Mouse (Mus musculus): ENCODE measurements around the gene Col10a1. TPM values are rescaled to one million over a fixed set of nuclear protein-coding genes. Genes with fewer than 3 reads are reported as not detected.
A peak's percentile ranks its signal among the peaks of the same experiment; 100 is the strongest.
"Not testable (repeated sequence)": the region's sequence is repeated elsewhere in the genome, so short reads cannot be mapped to it uniquely, and the experiment has no call there.

Gene Col10a1
- polyA plus RNA-seq (2016; fragmentation: Nextera tagmentation; extraction: Ambion mirVana), result 0.15 and 0.20 TPM in 2 replicates

DNA sequence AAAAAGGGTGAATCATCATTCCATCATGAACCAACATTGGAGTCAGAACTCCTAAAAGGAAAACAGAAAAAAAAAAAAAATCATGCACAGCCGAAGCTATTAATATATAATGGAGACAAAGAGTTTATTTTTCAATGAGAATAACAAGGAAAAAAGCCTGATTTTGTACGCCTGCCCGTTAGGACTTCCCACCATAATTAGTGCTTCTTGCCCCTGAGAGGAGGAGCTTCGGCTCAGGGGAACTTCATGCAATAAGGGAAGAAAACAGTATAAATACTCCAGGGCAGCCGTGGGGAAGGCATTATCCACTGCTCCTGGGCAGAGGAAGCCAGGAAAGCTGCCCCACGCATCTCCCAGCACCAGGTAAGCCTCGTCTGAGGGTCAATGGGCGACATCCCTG, at the start of gene Col10a1:
Col10a1 (plus strand) TSS at position 301 of the 400 bp plus-strand sequence.
- no peak within 1 kb of the TSS for H3K4me3 ChIP-seq
- DNase-seq (ENCODE audit: low spot score), result no peak
- no peaks in the 10 kb centered on the region for H3K27me3 ChIP-seq (ENCODE audit: insufficient read depth, poor library complexity, severe bottlenecking)
- H3K27ac ChIP-seq, result no peak within 1 kb of the TSS
- peaks cover 4% of the 10 kb centered on the region; the same call in 1 of the 2 replicates for H3K36me3 ChIP-seq
- 74% methylated on average over 8 of the region's 8 CpGs for WGBS
- H3K9me3 ChIP-seq, result no peaks in the 10 kb centered on the region
- H3K4me1 ChIP-seq, result no peaks in the 10 kb centered on the region

DNA sequence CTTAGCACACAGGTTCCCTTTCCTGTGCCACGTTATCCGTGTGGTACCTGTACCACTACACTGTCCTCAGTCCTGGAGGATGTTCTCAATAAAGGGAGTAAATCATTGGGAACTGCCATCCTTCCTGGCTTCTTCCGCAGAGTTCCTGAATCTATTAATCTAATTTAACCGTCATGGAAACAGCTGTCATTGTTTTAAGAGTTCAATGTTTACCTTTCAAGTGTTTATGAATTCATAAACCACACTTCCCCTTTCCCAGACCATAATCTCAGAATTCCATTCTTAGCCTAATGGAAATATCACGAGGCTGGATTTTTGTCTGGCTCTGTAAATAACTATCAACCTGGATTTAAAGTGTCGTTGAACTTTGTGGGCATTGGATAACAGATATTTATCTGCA, 48.8 kb upstream of the Col10a1 start:
- 76% methylated on average over 6 of the region's 6 CpGs for WGBS
- H3K27ac ChIP-seq, result no peak overlapping the region
- DNase-seq (ENCODE audit: low spot score), result no peak
- H3K4me1 ChIP-seq, result no peaks in the 10 kb centered on the region
- H3K4me3 ChIP-seq, result no peak overlapping the region
- H3K36me3 ChIP-seq, result no peaks in the 10 kb centered on the region
- no peaks in the 10 kb centered on the region for H3K9me3 ChIP-seq
- no peaks in the 10 kb centered on the region for H3K27me3 ChIP-seq (ENCODE audit: insufficient read depth, poor library complexity, severe bottlenecking)

DNA sequence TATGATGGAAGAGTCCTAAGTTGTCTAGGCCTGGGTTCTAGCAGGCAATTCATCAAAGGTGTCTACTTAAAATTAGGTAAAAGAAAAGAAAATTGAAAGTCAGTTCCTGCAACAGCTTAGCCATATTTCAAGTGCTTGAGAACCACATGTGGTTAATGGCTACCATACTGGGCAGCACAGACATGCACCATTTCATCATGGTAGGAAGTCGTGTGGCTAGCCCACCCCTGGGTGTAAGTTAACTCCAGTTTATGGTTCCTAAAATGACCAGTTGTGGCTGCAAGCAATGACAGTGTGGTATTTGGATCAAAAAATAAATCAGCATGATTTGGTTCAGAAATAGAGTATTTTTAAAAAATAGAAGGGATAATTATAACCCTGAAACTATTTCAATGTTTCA, 47.9 kb upstream of the Col10a1 start:
- Histone ChIP-seq H3K36me3 (no peaks in the 10 kb centered on the region), H3K4me3 (no peak overlapping the region), H3K9me3 (no peaks in the 10 kb centered on the region), H3K27ac (no peak overlapping the region), H3K27me3 (ENCODE audit: insufficient read depth, poor library complexity, severe bottlenecking) (no peaks in the 10 kb centered on the region), H3K4me1 (no peaks in the 10 kb centered on the region)
- 82% methylated on average over 1 of the region's 1 CpGs for WGBS
- no peak for DNase-seq (ENCODE audit: low spot score)

DNA sequence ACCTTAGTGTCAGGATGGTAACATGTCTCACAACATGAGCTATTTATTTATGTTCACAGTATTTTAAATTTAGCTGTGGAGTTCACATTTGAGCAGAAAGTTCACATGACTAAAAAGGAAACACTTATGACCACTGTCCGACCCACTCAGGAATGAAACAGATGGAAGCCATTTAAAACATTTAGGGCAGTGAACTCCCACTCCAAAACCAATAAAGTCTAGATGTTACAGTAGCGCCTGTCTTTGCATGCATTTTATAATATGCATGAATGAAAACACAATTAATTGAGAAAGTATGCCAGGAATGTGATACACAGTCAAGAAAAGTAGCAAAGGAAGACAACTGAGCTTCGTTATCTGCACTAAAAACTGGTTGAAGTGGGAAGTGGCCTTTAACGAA, 37.6 kb upstream of the Col10a1 start:
- Histone ChIP-seq H3K27ac (no peak overlapping the region), H3K4me3 (no peak overlapping the region), H3K9me3 (no peaks in the 10 kb centered on the region), H3K27me3 (ENCODE audit: insufficient read depth, poor library complexity, severe bottlenecking) (no peaks in the 10 kb centered on the region), H3K36me3 (no peaks in the 10 kb centered on the region), H3K4me1 (peaks cover 9% of the 10 kb centered on the region; the same call in 1 of the 2 replicates)
- 76% methylated on average over 4 of the region's 4 CpGs for WGBS
- no peak for DNase-seq (ENCODE audit: low spot score)

DNA sequence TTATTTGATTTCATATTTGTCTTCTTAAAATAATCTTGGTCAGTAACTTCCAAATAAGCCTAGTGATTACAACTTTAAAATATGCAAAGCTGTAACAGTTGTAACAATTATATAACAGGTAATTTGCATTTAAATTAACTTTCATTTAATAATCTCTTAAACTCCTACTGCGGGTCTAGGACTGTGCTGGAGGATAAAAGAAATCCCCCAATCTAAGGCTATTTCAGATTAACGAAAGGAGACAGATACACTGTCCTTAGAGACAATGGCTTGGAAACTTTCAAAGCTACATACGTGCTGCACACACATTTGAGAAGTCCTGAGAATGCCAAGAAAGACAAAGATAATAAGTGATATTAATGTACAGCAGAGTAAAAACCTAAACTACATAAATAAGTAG, 31.5 kb upstream of the Col10a1 start:
- no peak overlapping the region for H3K27ac ChIP-seq
- no peaks in the 10 kb centered on the region for H3K36me3 ChIP-seq
- no peak for DNase-seq (ENCODE audit: low spot score)
- no peaks in the 10 kb centered on the region for H3K4me1 ChIP-seq
- WGBS, result 79% methylated on average over 3 of the region's 3 CpGs
- no peaks in the 10 kb centered on the region for H3K27me3 ChIP-seq (ENCODE audit: insufficient read depth, poor library complexity, severe bottlenecking)
- H3K9me3 ChIP-seq, result no peaks in the 10 kb centered on the region
- H3K4me3 ChIP-seq, result no peak overlapping the region

DNA sequence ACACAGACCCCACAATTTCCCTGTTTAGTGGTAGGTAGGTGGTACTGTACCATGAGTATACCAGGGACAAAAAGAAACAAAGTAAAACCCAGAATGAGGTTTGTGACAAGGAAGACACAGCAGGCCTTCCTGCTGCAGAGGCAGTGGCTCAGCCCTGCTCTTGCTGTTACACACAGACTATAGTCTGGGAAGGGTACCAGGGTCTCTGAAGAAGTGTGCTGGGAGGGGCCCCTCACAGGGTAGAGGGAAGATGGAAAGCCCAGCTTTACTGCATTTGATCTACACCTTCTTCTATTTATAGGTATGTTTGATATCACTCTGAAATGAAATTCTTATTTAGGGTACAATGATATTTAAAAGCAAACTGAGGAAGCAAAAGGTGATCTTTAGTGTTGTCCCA, 26.0 kb upstream of the Col10a1 start:
- Histone ChIP-seq H3K27ac (no peak overlapping the region), H3K36me3 (no peaks in the 10 kb centered on the region), H3K9me3 (no peaks in the 10 kb centered on the region), H3K4me1 (no peaks in the 10 kb centered on the region), H3K27me3 (ENCODE audit: insufficient read depth, poor library complexity, severe bottlenecking) (no peaks in the 10 kb centered on the region), H3K4me3 (no peak overlapping the region)
- no peak for DNase-seq (ENCODE audit: low spot score)

DNA sequence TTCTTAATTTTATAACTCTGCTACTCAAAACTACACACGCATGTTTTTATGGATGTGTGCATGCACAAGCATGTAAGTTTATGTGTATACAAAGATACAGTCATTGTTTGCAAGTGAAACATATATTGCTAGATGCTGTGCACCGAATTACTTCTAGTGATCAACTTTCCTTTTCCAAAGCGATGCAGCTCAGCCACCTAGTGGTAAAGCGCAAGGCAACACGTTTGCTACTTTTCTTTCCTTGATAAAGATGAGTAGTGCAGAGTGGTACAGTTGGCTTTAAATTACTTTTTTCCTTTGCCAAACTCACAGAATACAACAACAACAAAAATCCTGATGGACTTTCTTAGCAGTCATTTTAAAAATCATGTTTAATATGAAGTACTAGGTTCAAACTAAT, 21.6 kb upstream of the Col10a1 start:
- H3K27ac ChIP-seq, result no peak overlapping the region
- H3K36me3 ChIP-seq, result no peaks in the 10 kb centered on the region
- 67% methylated on average over 5 of the region's 5 CpGs for WGBS
- DNase-seq (ENCODE audit: low spot score), result no peak
- H3K27me3 ChIP-seq (ENCODE audit: insufficient read depth, poor library complexity, severe bottlenecking), result no peaks in the 10 kb centered on the region
- no peaks in the 10 kb centered on the region for H3K9me3 ChIP-seq
- no peaks in the 10 kb centered on the region for H3K4me1 ChIP-seq
- H3K4me3 ChIP-seq, result no peak overlapping the region

DNA sequence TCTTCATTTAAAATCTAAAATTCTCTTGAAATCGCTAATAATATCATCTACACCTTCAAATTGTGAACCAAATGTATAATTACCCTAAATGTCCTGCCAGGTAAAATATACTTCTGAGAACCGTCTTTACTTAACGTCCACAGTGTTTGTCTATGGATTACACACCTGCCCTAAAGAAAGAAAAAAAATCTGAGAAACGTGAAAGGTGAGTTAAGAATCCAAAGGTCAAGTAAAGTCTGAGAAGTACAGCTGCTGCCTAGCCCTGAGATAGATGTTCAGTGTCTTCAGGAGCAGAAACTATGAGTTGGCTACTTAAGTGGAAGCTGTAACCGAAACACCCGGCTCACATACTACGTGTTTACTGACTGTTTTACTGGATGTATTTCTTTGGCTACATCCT, 16.4 kb upstream of the Col10a1 start:
- Histone ChIP-seq H3K27me3 (ENCODE audit: insufficient read depth, poor library complexity, severe bottlenecking) (no peaks in the 10 kb centered on the region), H3K4me1 (no peaks in the 10 kb centered on the region), H3K9me3 (no peaks in the 10 kb centered on the region), H3K27ac (no peak overlapping the region), H3K4me3 (no peak overlapping the region), H3K36me3 (no peaks in the 10 kb centered on the region)
- DNase-seq (ENCODE audit: low spot score), result no peak
- WGBS, result 92% methylated on average over 7 of the region's 7 CpGs

DNA sequence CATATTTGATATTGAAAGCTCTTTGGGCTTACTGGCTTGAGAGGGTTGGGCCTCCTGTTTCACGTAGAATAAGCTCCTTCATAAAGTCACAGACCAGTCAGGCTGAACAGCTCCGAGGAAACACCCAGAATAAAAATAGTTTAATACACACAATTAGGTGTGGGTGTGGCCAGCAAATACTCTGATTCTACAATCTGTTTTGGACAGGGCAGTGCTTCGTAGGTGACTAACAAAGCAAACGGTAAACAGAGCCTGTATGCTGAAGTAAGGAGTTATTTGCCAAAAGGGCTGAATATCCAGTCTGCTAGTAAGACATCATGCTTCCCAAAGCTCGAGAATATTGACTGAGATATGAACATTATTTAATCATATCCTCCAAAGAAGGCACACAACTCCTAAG, 4.1 kb upstream of the Col10a1 start:
- Histone ChIP-seq H3K9me3 (no peaks in the 10 kb centered on the region), H3K27me3 (ENCODE audit: insufficient read depth, poor library complexity, severe bottlenecking) (no peaks in the 10 kb centered on the region), H3K36me3 (0 out of 2 replicates have a peak, but pooled peaks cover 3% of the 10 kb centered on the region), H3K4me3 (no peak overlapping the region), H3K27ac (no peak overlapping the region), H3K4me1 (no peaks in the 10 kb centered on the region)
- WGBS, result 86% methylated on average over 5 of the region's 5 CpGs
- no peak for DNase-seq (ENCODE audit: low spot score)

DNA sequence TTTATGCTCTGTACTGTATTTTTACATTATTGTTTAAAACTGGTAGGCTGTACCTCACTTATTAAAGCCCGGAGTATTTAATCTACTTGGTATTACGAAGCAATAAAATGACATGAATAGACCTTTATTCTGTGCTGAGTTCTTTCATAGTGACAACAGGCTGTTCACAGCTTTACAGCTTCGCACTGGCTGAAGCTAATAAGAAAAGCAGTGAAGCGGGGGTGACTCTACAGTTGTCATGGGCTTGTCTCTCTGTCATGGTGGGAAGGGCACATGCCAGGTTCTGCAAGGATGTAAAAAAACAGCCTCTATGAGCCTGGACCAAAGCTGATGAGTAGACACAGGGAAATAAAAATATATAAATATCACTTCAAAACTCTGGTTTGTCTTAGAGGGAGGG, 7.2 kb downstream of the Col10a1 start:
- Histone ChIP-seq H3K4me3 (no peak overlapping the region), H3K36me3 (peaks cover 11% of the 10 kb centered on the region; the same call in 1 of the 2 replicates), H3K27me3 (ENCODE audit: insufficient read depth, poor library complexity, severe bottlenecking) (no peaks in the 10 kb centered on the region), H3K27ac (no peak overlapping the region), H3K4me1 (no peaks in the 10 kb centered on the region), H3K9me3 (no peaks in the 10 kb centered on the region)
- DNase-seq (ENCODE audit: low spot score), result no peak
- 86% methylated on average over 4 of the region's 4 CpGs for WGBS

DNA sequence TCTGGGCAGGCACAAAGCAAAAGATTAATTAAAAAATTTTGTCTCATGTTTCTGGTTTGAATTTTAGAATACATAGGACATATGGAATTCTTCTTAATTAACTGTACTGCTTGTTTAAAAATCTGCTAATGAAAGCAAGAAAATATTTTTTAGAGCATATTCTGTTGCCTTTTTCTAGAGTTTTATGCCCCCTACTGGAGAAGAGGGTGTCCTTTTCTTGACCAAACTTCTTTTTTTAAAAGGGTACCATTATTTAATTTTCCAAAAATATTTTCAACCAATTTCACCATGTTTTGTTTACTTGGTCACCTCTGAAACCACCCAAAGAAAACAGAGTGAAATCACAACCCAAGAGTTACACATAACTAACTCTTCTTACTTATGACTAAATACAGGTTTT, 9.5 kb downstream of the Col10a1 start:
- no peak overlapping the region for H3K4me3 ChIP-seq
- H3K27me3 ChIP-seq (ENCODE audit: insufficient read depth, poor library complexity, severe bottlenecking), result no peaks in the 10 kb centered on the region
- no peaks in the 10 kb centered on the region for H3K4me1 ChIP-seq
- H3K9me3 ChIP-seq, result no peaks in the 10 kb centered on the region
- no peak overlapping the region for H3K27ac ChIP-seq
- no peak for DNase-seq (ENCODE audit: low spot score)
- H3K36me3 ChIP-seq, result peaks cover 29% of the 10 kb centered on the region

DNA sequence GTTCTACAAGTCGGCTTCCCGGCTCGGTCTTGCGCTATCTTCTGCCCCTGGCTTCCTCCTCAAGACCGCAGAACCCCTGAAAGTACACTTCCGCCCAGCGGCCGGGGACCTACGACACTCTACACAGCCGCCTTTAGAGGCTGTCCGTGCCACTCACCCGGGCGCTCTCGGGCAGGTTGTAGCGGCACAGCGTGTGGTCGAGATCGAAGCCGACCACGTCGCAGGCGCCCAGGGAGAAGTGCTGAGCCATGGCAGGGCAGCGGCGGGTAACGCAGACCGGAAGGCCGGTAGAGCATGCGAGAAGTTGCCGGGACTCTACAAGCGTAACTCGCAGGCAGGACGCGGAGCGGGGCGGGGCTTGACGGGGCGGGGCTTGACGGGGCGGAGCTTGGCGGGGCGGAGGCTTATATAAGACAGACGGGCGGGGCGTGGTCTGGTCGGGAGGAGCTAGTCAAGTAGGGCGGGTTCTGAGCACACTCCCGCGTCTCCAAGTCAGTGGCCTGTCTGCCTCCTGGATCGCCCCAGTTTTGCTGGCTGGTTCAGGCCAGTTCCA, 28.5 kb downstream of the Col10a1 start, which contains the start of gene Nt5dc1:
Nt5dc1 (minus strand) TSS at position 349 of the 553 bp plus-strand sequence.
- WGBS, result under 1% methylated on average over 49 of the region's 49 CpGs
- Histone ChIP-seq H3K9me3 (no peaks in the 10 kb centered on the region), H3K4me3 (peak within 1 kb of the TSS; percentile 75), H3K4me1 (peaks cover 7% of the 10 kb centered on the region; the same call in 1 of the 2 replicates), H3K27ac (peak within 1 kb of the TSS; percentile 95), H3K36me3 (no peaks in the 10 kb centered on the region), H3K27me3 (ENCODE audit: insufficient read depth, poor library complexity, severe bottlenecking) (no peaks in the 10 kb centered on the region)
- peak; percentile 99 for DNase-seq (ENCODE audit: low spot score)

DNA sequence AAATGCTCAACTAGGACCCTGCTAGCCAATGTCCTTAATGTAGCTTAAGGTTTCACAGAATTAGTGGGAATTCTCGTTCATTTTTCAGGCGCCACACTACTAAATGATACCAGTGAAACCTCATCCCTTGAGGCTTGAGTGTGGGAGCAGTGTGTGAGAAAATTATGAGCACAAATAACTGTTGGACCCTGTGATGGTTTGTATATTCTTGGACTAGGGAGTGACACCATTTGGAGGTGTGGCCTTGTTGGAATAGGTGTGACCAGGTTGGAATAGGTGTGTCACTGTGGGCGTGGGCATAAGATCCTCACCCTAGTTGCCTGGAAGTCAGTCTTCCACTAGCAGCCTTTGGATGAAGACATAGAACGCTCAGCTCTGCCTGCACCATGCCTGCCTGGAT, 29.0 kb downstream of the Col10a1 start:
- DNase-seq (ENCODE audit: low spot score); H3K9me3 ChIP-seq; H3K4me1 ChIP-seq; H3K36me3 ChIP-seq; H3K27me3 ChIP-seq (ENCODE audit: insufficient read depth, poor library complexity, severe bottlenecking): not testable (repeated sequence)
- Histone ChIP-seq H3K27ac (peak overlapping the region; percentile 95; the same call in 1 of the 2 replicates), H3K4me3 (peak overlapping the region; percentile 75)
- WGBS, result 78% methylated on average over 4 of the region's 4 CpGs

DNA sequence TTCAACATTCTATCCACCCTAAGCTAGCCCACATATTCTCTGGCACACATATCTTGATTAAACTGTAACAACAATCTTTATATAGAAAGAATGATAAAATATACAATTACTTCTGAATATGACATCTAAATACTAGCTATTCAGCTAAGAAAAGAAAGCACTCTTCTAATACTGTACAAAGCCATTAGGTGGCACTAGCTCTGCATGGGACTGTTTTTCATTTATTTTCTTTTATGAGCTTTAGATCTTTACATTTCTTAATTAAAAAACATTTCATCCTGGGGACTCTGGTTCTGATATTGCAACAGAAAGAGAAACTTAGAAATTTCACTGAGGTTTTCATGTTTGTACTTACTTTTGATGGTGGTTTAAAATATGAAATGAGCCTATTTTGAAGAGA, 42.0 kb downstream of the Col10a1 start:
- Histone ChIP-seq H3K27ac (no peak overlapping the region), H3K4me1 (no peaks in the 10 kb centered on the region), H3K4me3 (no peak overlapping the region), H3K27me3 (ENCODE audit: insufficient read depth, poor library complexity, severe bottlenecking) (no peaks in the 10 kb centered on the region), H3K9me3 (no peaks in the 10 kb centered on the region), H3K36me3 (no peaks in the 10 kb centered on the region)
- no peak for DNase-seq (ENCODE audit: low spot score)
